Mouse (Mus musculus) midbrain, embryonic 10.5 days (tissue): ENCODE measurements around the gene Ascl1. TPM values are rescaled to one million over a fixed set of nuclear protein-coding genes. Genes with fewer than 3 reads are reported as not detected.

Experiments used
- DNase-seq: peaks from one replicate; pipeline ENCODE4 v3.0.0-alpha.2; 2017; ENCODE audit warnings: low spot score
- H3K27ac ChIP-seq: fragments of 300-500 bp; sonication (generic); replicated peaks from 2 replicates; pipeline ENCODE4 v1.5.1; 2016; ENCODE audit warnings: mild to moderate bottlenecking
- H3K27me3 ChIP-seq: fragments of 300-500 bp; sonication (generic); 2 replicates; pipeline ENCODE4 v1.6.1; 2016; ENCODE audit warnings: low read depth, mild to moderate bottlenecking; ENCODE audit not compliant: poor library complexity, severe bottlenecking
- H3K36me3 ChIP-seq: fragments of 300-500 bp; sonication (generic); 2 replicates; pipeline ENCODE4 v1.6.1; 2016; ENCODE audit warnings: mild to moderate bottlenecking, moderate library complexity
- H3K4me1 ChIP-seq: fragments of 300-500 bp; sonication (generic); 2 replicates; pipeline ENCODE4 v1.6.1; 2016
- H3K4me3 ChIP-seq: fragments of 300-500 bp; sonication (generic); 2 replicates; pipeline ENCODE4 v1.5.1; 2016; ENCODE audit warnings: mild to moderate bottlenecking, moderate library complexity
- H3K9me3 ChIP-seq: fragments of 300-500 bp; sonication (generic); replicated peaks from 2 replicates; pipeline ENCODE4 v1.6.1; 2016; ENCODE audit warnings: mild to moderate bottlenecking
- WGBS: fragments of 180-500 bp; shearing (Covaris S2); methylation state at CpG from one replicate; pipeline ENCODE4 v1.1.7; 2016; 5-methylcytosine and 5-hydroxymethylcytosine counted together
- polyA plus RNA-seq: library from polyadenylated mRNA; unstranded; fragments of >200 nt; fragmentation: Nextera tagmentation; extraction: Ambion mirVana; gene quantifications from 2 replicates; pipeline ENCODE4 v1.2.1, GENCODE M21; 2016

Gene Ascl1
- polyA plus RNA-seq: 29.4 and 48.2 TPM in 2 replicates

GRCm38 (mm10) chr10:87493576-87493975 lies at the start of gene Ascl1:
Ascl1 (minus strand) TSS chr10:87493660.
- peak within 1 kb of the TSS; percentile 88 for H3K4me3 ChIP-seq
- H3K9me3 ChIP-seq: peaks cover 6% of the 10 kb centered on the region; the same call in 1 of the 2 replicates
- WGBS: under 1% methylated on average over 33 of the region's 34 CpGs
- H3K27me3 ChIP-seq: peaks cover 96% of the 10 kb centered on the region
- H3K27ac ChIP-seq: peak within 1 kb of the TSS; percentile 97
- H3K36me3 ChIP-seq: peaks cover 5% of the 10 kb centered on the region; the same call in 1 of the 2 replicates
- DNase-seq: peak; percentile 88
- peaks cover 63% of the 10 kb centered on the region for H3K4me1 ChIP-seq

- no peaks in the 10 kb centered on the region for H3K9me3 ChIP-seq
- no peaks in the 10 kb centered on the region for H3K4me1 ChIP-seq
- H3K36me3 ChIP-seq: no peaks in the 10 kb centered on the region
- H3K4me3 ChIP-seq: no peak overlapping the region
- 93% methylated on average over 1 of the region's 1 CpGs for WGBS
- H3K27me3 ChIP-seq: no peaks in the 10 kb centered on the region
- no peak for DNase-seq
- no peak overlapping the region for H3K27ac ChIP-seq
Measured at GRCm38 (mm10) chr10:87534172-87534571, 40.7 kb upstream of the Ascl1 start.

DNA sequence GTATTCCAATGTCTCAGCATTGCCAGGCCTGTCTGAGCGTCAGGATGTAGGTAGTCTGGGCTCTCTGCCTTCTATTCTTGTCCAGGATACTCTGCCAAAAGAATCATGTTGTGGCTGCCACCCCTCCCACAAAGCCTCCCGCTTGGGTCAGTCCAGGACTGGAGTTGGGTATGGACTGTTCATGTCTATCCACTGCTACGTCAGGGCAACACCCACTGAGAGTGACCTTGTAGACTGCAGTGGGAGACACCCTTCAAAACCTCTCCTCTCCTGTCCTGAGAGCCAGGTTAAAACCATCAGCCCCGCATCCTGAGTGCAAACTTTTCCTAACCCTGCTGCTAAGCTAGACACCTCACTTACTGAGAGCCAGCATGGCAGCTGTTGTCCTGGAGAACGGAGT lies 28.2 kb upstream of the Ascl1 start, which contains the start of gene Pah:
Pah (plus strand) TSS at position 150 of the 400 bp plus-strand sequence.
- DNase-seq: no peak
- H3K9me3 ChIP-seq: no peaks in the 10 kb centered on the region
- no peaks in the 10 kb centered on the region for H3K36me3 ChIP-seq
- no peak within 1 kb of the TSS for H3K4me3 ChIP-seq
- WGBS: 84% methylated on average over 5 of the region's 5 CpGs
- H3K27me3 ChIP-seq: no peaks in the 10 kb centered on the region
- no peaks in the 10 kb centered on the region for H3K4me1 ChIP-seq
- no peak within 1 kb of the TSS for H3K27ac ChIP-seq

DNA sequence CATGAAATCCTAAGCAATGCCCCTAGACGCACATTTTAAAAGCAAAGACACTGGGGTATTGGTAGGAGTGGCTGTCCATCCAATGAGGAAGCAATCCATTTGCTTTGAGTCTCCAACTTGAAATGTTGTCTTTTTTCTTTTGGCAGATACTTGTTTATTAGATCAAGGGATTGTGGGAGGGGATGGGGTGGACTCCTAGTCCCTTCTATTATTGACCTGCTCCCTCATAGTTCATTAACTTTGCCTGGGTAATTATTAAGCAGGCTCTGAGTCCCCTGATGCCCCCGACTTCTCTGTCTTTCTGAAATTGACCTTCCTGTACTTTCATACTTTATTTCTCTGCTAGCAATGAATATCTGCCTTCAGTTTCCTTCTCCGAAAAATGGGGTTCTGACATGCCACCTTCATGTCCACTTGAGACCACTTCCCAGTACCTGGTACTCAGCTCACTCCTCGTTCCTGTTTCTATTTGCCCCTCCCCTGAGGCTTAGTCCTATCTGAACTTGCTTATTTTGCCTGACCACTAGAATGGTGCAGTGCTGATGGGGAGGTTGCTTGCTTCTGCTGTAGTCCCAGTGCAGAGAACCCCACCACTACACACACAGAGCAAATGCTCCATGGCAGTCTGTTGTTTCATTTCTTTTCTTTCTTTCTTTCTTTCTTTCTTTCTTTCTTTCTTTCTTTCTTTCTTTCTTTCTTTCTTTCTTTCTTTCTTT lies 27.1 kb upstream of the Ascl1 start:
- 84% methylated on average over 4 of the region's 4 CpGs for WGBS

DNA sequence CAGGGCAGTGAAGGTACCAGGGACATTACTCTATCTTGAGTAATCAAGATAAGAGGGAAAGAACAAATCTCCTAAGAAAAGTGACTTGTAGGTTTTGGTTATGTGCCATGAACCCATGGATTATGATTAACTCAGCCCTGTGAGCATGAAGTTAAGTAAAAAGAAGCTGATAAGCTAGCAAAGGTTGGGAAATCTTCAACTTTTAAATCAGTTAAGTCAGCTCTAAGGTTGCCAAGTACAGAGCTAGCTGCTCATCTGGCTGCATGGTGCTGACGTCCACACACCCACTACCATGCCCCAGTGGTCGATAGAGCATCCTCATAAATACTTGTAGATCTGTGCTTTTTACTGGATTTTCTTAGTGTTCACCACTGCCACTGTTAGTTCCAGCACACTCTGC lies 25.1 kb upstream of the Ascl1 start:
- Histone ChIP-seq H3K36me3 (no peaks in the 10 kb centered on the region), H3K4me1 (no peaks in the 10 kb centered on the region), H3K27me3 (no peaks in the 10 kb centered on the region), H3K9me3 (no peaks in the 10 kb centered on the region), H3K27ac (no peak overlapping the region), H3K4me3 (no peak overlapping the region)
- 87% methylated on average over 2 of the region's 2 CpGs for WGBS
- no peak for DNase-seq

More for the DNA sequence above, 27.1 kb upstream of the Ascl1 start:
- Histone ChIP-seq H3K36me3 (no peaks in the 10 kb centered on the region), H3K9me3 (no peaks in the 10 kb centered on the region), H3K4me3 (no peak overlapping the region), H3K27ac (no peak overlapping the region), H3K27me3 (no peaks in the 10 kb centered on the region), H3K4me1 (no peaks in the 10 kb centered on the region)
- DNase-seq: no peak

DNA sequence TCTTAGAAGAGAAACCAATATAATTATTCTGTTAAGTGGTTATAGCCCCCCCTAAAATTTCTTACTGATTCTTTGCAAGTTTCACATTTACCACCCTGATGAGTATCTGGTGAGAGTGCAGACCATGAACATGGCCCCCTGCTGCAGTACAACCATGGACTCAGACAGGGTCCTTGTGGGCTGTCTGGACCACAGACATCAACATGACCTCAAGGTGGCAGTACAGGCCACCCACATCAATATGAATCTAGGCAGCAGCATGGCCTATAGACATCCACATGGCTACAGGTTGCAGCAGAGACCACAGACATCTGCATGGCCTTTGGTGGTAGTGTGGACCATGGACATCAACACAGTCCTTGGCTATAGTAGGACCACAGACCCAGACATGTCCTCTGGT lies 19.6 kb upstream of the Ascl1 start:
- H3K4me1 ChIP-seq: no peaks in the 10 kb centered on the region
- no peaks in the 10 kb centered on the region for H3K36me3 ChIP-seq
- no peaks in the 10 kb centered on the region for H3K27me3 ChIP-seq
- H3K27ac ChIP-seq: no peak overlapping the region
- H3K4me3 ChIP-seq: no peak overlapping the region
- no peaks in the 10 kb centered on the region for H3K9me3 ChIP-seq
- DNase-seq: no peak

- WGBS: 90% methylated on average over 4 of the region's 4 CpGs
- Histone ChIP-seq H3K4me1 (peaks cover 4% of the 10 kb centered on the region), H3K36me3 (no peaks in the 10 kb centered on the region), H3K4me3 (no peak overlapping the region), H3K9me3 (no peaks in the 10 kb centered on the region), H3K27me3 (peaks cover 24% of the 10 kb centered on the region), H3K27ac (no peak overlapping the region)
- DNase-seq: no peak
Measured at GRCm38 (mm10) chr10:87508581-87508980, 15.1 kb upstream of the Ascl1 start.

DNA sequence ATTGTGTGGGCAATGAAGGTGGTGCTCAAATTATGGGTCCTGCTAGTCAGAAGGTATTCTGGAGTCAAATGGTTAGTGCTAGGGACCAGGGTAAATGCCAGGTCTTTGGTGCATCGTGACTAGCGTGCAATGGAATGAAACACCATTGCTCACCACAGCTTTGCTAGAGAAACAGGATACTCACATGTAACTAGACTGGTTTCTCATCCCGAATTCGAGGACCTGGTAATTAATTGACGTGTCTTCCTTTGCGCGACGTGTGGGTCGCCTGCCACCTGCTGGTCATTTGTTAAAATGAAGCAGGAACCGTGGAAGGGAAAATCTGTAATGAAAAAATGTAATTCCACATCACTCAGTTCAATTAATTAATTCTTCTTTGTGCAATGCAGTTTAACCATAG lies 10.5 kb upstream of the Ascl1 start:
- DNase-seq: peak; percentile 50
- WGBS: 2% methylated on average over 10 of the region's 10 CpGs
- peaks cover 71% of the 10 kb centered on the region for H3K27me3 ChIP-seq
- no peak overlapping the region for H3K4me3 ChIP-seq
- H3K4me1 ChIP-seq: peaks cover 42% of the 10 kb centered on the region
- no peak overlapping the region for H3K27ac ChIP-seq
- H3K9me3 ChIP-seq: no peaks in the 10 kb centered on the region
- H3K36me3 ChIP-seq: no peaks in the 10 kb centered on the region

DNA sequence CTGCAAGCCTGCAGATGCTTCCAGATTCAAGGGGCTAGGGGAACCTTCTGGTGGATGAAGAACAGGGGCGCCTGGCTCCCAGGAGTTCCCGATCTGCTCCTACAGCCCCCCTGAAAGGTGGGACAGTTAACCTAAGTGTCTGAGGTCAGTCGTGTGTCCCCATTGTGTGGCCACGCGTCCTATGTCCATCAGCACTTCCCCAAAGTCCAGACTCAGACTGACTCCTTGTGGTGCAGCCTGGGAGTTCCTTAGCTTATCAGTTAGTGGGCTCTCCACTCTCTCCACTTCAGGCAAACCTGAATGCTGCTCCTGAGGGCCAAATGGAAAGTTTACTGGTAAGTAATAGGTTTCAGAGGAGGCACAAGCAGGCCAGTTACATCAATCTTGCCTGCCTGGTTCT lies 8.8 kb upstream of the Ascl1 start:
- peak overlapping the region; percentile 81 for H3K27ac ChIP-seq
- H3K9me3 ChIP-seq: peaks cover 6% of the 10 kb centered on the region; the same call in 1 of the 2 replicates
- 14% methylated on average over 5 of the region's 5 CpGs for WGBS
- peak overlapping the region; percentile 47; the same call in 1 of the 2 replicates for H3K4me3 ChIP-seq
- peaks cover 42% of the 10 kb centered on the region for H3K4me1 ChIP-seq
- DNase-seq: peak; percentile 68
- H3K36me3 ChIP-seq: no peaks in the 10 kb centered on the region
- peaks cover 87% of the 10 kb centered on the region for H3K27me3 ChIP-seq

DNA sequence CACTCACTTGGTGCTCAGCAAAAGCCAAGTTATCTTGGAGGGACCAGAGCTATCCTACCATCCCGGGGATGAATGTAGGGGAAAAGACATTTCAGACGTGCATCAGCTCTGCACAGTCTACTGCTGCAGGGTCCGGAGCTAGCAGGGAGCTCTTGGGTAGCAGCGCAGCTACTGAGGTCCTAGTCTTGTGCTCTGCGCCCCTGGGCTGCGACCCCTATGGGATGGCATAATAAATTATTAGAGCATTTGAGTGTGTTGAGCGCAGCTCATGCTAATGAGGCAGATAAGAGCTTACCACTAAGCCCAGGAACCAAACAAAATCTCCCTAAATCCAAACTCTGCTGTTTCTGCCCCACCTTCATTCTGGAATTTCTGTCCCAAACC lies 8.2 kb upstream of the Ascl1 start:
- WGBS: 11% methylated on average over 7 of the region's 7 CpGs
- Histone ChIP-seq H3K4me1 (peaks cover 42% of the 10 kb centered on the region), H3K9me3 (peaks cover 6% of the 10 kb centered on the region; the same call in 1 of the 2 replicates), H3K36me3 (no peaks in the 10 kb centered on the region), H3K27me3 (peaks cover 94% of the 10 kb centered on the region), H3K27ac (peak overlapping the region; percentile 81), H3K4me3 (peak overlapping the region; percentile 47)
- DNase-seq: no peak

- peaks cover 6% of the 10 kb centered on the region; the same call in 1 of the 2 replicates for H3K9me3 ChIP-seq
- peaks cover 98% of the 10 kb centered on the region for H3K27me3 ChIP-seq
- peak overlapping the region; percentile 47 for H3K4me3 ChIP-seq
- 10% methylated on average over 20 of the region's 20 CpGs for WGBS
- peak overlapping the region; percentile 81 for H3K27ac ChIP-seq
- DNase-seq: peak; percentile 52
- H3K4me1 ChIP-seq: peaks cover 42% of the 10 kb centered on the region
- no peaks in the 10 kb centered on the region for H3K36me3 ChIP-seq
Measured at GRCm38 (mm10) chr10:87500926-87501658, 7.6 kb upstream of the Ascl1 start.

DNA sequence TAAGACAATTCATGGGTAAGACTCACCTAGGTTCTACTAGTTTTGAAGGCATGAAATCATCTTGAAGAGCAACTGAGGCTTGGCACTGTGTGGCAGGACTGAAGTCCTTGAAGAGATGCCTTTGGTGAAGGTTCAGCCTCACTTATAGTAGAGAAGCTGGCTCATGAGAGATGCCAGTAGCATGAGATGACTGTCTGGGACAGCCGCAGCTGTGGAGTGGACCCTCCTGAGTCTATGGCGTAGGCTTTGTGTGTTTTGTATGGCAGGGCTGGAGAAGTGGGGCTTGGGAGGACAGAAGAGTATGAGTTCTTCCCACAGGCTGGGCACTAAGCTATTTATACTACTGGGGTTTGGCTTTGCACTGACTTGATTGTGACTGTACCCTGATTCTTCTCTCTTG lies 3.6 kb upstream of the Ascl1 start:
- peaks cover 55% of the 10 kb centered on the region for H3K4me1 ChIP-seq
- DNase-seq: no peak
- H3K36me3 ChIP-seq: no peaks in the 10 kb centered on the region
- no peak overlapping the region for H3K4me3 ChIP-seq
- peaks cover 99% of the 10 kb centered on the region for H3K27me3 ChIP-seq
- H3K27ac ChIP-seq: no peak overlapping the region
- peaks cover 6% of the 10 kb centered on the region; the same call in 1 of the 2 replicates for H3K9me3 ChIP-seq
- 93% methylated on average over 2 of the region's 2 CpGs for WGBS

GRCm38 (mm10) chr10:87494596-87494995 lies 1.1 kb upstream of the Ascl1 start:
- Histone ChIP-seq H3K4me3 (peak overlapping the region; percentile 88), H3K36me3 (peaks cover 5% of the 10 kb centered on the region; the same call in 1 of the 2 replicates), H3K27ac (peak overlapping the region; percentile 97), H3K27me3 (peaks cover 97% of the 10 kb centered on the region), H3K9me3 (peaks cover 6% of the 10 kb centered on the region; the same call in 1 of the 2 replicates), H3K4me1 (peaks cover 54% of the 10 kb centered on the region)
- DNase-seq: peak; percentile 56
- under 1% methylated on average over 18 of the region's 18 CpGs for WGBS
